In the genomic region with DNA sequence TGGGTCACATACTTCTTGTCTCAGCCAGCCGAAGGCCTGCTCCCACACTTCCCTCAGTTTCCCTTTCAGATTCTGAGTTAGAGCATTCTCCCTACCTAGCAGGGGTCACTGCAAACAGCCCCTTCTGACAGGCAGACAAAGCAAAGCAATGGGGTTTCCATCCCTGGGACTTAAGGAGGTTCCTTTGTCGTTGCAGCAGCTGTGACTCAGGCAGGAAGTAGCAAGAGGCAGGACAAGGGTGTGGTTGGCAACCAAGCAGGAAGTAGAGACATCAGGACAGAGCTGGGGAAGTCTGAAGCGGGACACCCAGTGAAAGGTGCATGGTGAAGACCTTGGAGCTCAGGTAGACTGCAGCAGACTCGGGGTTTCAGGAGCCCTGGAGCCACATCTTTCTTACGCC, we compare ENCODE assay signal across 8 mouse cellular contexts. TPM values are rescaled to one million over a fixed set of nuclear protein-coding genes. Genes with fewer than 3 reads are reported as not detected.
A peak's percentile ranks its signal among the peaks of the same experiment; 100 is the strongest.
DNase-seq lines count a peak whose midpoint lies in the region; ATAC-seq and TF ChIP-seq lines count a peak whose summit lies in the region.

No protein-coding gene starts in this region.

- peak overlapping the region; percentile 32 for H3K9ac ChIP-seq in heart, postnatal 0 days (replicated peaks; ENCODE audit: low read depth, low read length)
- no peak overlapping the region for H3K9ac ChIP-seq in limb, embryonic 15.5 days

- H3K4me3 ChIP-seq in C2C12 (ENCODE audit: insufficient read depth, poor library complexity, severe bottlenecking) = no peak overlapping the region
- no peak overlapping the region for H3K4me3 ChIP-seq in heart, postnatal 0 days (ENCODE audit: low read depth, low read length)
- H3K4me3 ChIP-seq in limb, embryonic 15.5 days = no peak overlapping the region

- H3K27me3 ChIP-seq in C2C12 (ENCODE audit: control insufficient read depth, insufficient read depth, insufficient read length) = no peaks in the 10 kb centered on the region
- H3K27me3 ChIP-seq in heart, postnatal 0 days (ENCODE audit: control insufficient read depth, insufficient read depth, low read length) = no peaks in the 10 kb centered on the region
- no peaks in the 10 kb centered on the region for H3K27me3 ChIP-seq in limb, embryonic 15.5 days

- no peak for TF ChIP-seq CTCF in C2C12 (IDR thresholded peaks at IDR 0.05; ENCODE audit: control insufficient read depth, insufficient read depth, insufficient read length)
- no peak for TF ChIP-seq CTCF in heart, postnatal 0 days (IDR thresholded peaks at IDR 0.05; ENCODE audit: low read depth)

- peaks cover 71% of the 10 kb centered on the region for H3K4me1 ChIP-seq in heart, postnatal 0 days (ENCODE audit: control insufficient read depth, insufficient read depth)
- peaks cover 49% of the 10 kb centered on the region for H3K4me1 ChIP-seq in limb, embryonic 15.5 days

- 0 out of 2 replicates have a peak, but pooled peaks have one; percentile 14 for ATAC-seq in heart, postnatal 0 days (ENCODE audit: insufficient read depth, low read depth)
- ATAC-seq in limb, embryonic 15.5 days (ENCODE audit: insufficient number of reproducible peaks, low FRiP score, low TSS enrichment, low read depth) = no peak
- peak; percentile 50 for ATAC-seq in neutrophil, adult 5-6 weeks (ENCODE audit: extremely low read depth, insufficient number of reproducible peaks, low FRiP score, poor library complexity, severe bottlenecking)

- H3K27ac ChIP-seq in heart, postnatal 0 days (ENCODE audit: low read depth) = peak overlapping the region; percentile 94
- peak overlapping the region; percentile 89 for H3K27ac ChIP-seq in limb, embryonic 15.5 days

- WGBS in heart, postnatal 0 days = 57% methylated on average over 5 of the region's 5 CpGs
- WGBS in limb, embryonic 15.5 days = 67% methylated on average over 5 of the region's 5 CpGs

- H3ac ChIP-seq in C2C12 (ENCODE audit: control insufficient read depth, insufficient read length, low read depth) = peak overlapping the region; percentile 27

- H3K79me3 ChIP-seq in C2C12 (ENCODE audit: low read depth) = peaks cover 60% of the 10 kb centered on the region

- TF ChIP-seq EP300 in heart, postnatal 0 days (IDR thresholded peaks at IDR 0.05; ENCODE audit: low read depth) = 0 out of 2 replicates have a peak, but pooled peaks have one; percentile 23

- peak overlapping the region; percentile 14; the same call in 1 of the 2 replicates for H3K4me2 ChIP-seq in heart, postnatal 0 days (ENCODE audit: low read depth, low read length)
- H3K4me2 ChIP-seq in limb, embryonic 15.5 days = no peak overlapping the region

- no peaks in the 10 kb centered on the region for H3K9me3 ChIP-seq in heart, postnatal 0 days (replicated peaks; ENCODE audit: control insufficient read depth, low read length)
- H3K9me3 ChIP-seq in limb, embryonic 15.5 days = no peaks in the 10 kb centered on the region

- peaks cover 18% of the 10 kb centered on the region for H3K36me3 ChIP-seq in C2C12 (ENCODE audit: control insufficient read depth, insufficient read depth)
- H3K36me3 ChIP-seq in heart, postnatal 0 days (replicated peaks; ENCODE audit: control insufficient read depth, insufficient read depth, low read length) = peaks cover 29% of the 10 kb centered on the region
- peaks cover 45% of the 10 kb centered on the region for H3K36me3 ChIP-seq in limb, embryonic 15.5 days

- peaks cover 85% of the 10 kb centered on the region for H3K79me2 ChIP-seq in C2C12 (ENCODE audit: control insufficient read depth, insufficient read depth)

- peak; percentile 61 for DNase-seq in ES-CJ7 (ENCODE audit: low read depth, low spot score)
- peak; percentile 72 for DNase-seq in heart, postnatal 0 days (ENCODE audit: low spot score)
- DNase-seq in cerebellum, postnatal 36 days = no peak
- DNase-seq in adrenal gland, postnatal 25 days = no peak
- DNase-seq in spleen, adult 18-20 months = no peak

TF ChIP-seq in C2C12, 6 proteins besides CTCF, POLR2A, EP300 and RAD21:
- TF ChIP-seq FOSL1 (IDR thresholded peaks at IDR 0.05; ENCODE audit: insufficient read depth, low read length, poor library complexity, severe bottlenecking) = no peak
- TF ChIP-seq MAX (IDR thresholded peaks at IDR 0.05) = no peak
- TF ChIP-seq CEBPB (IDR thresholded peaks at IDR 0.05; ENCODE audit: low read depth) = no peak
- TF ChIP-seq MYOD1 (IDR thresholded peaks at IDR 0.05; ENCODE audit: control insufficient read depth, insufficient read length, low read depth) = no peak
- no peak for TF ChIP-seq MYOG (IDR thresholded peaks at IDR 0.05; ENCODE audit: control insufficient read depth, extremely low read depth, insufficient read length)
- TF ChIP-seq USF1 (IDR thresholded peaks at IDR 0.05; ENCODE audit: low read depth) = no peak

RNA-seq across cellular contexts. Expression of a gene that starts 10.6 kb away (rescaled TPM):
- 449 TPM for polyA plus RNA-seq in C2C12 (2012; fragmentation: generic; extraction: Trizol)
- 472 and 473 TPM in 2 replicates for total RNA-seq in heart, postnatal 0 days (2014; rRNA removed; ENCODE audit: low replicate concordance)
- polyA plus RNA-seq in heart, postnatal 0 days (2015; fragmentation: Nextera tagmentation; extraction: Ambion mirVana) = 291 and 295 TPM in 2 replicates
- 385 and 394 TPM in 2 replicates for polyA plus RNA-seq in limb, embryonic 15.5 days (2015; fragmentation: Nextera tagmentation; extraction: Ambion mirVana)
- 1,051 and 1,081 TPM in 2 replicates for total RNA-seq in neutrophil, adult 5-6 weeks (2017)
- total RNA-seq in adrenal gland, postnatal 25 days (2021) = 202 and 238 TPM in 2 replicates

RNA-seq across cellular contexts. Expression of a gene that starts 15.5 kb away (rescaled TPM):
- 13.7 TPM for polyA plus RNA-seq in C2C12 (2012; fragmentation: generic; extraction: Trizol)
- total RNA-seq in heart, postnatal 0 days (2014; rRNA removed; ENCODE audit: low replicate concordance) = 21.0 and 34.9 TPM in 2 replicates
- 8.9 and 9.1 TPM in 2 replicates for polyA plus RNA-seq in heart, postnatal 0 days (2015; fragmentation: Nextera tagmentation; extraction: Ambion mirVana)
- polyA plus RNA-seq in limb, embryonic 15.5 days (2015; fragmentation: Nextera tagmentation; extraction: Ambion mirVana) = 13.6 and 23.6 TPM in 2 replicates
- total RNA-seq in neutrophil, adult 5-6 weeks (2017) = 0.12 TPM in 2 replicates
- 5.1 and 8.4 TPM in 2 replicates for total RNA-seq in adrenal gland, postnatal 25 days (2021)

RNA-seq across cellular contexts. Expression of a gene that starts 37.1 kb away (rescaled TPM):
- polyA plus RNA-seq in C2C12 (2012; fragmentation: generic; extraction: Trizol) = 71.7 TPM
- 22.3 and 31.2 TPM in 2 replicates for total RNA-seq in heart, postnatal 0 days (2014; rRNA removed; ENCODE audit: low replicate concordance)
- 28.6 and 33.6 TPM in 2 replicates for polyA plus RNA-seq in heart, postnatal 0 days (2015; fragmentation: Nextera tagmentation; extraction: Ambion mirVana)
- 45.9 and 58.8 TPM in 2 replicates for polyA plus RNA-seq in limb, embryonic 15.5 days (2015; fragmentation: Nextera tagmentation; extraction: Ambion mirVana)
- 11.2 and 20.1 TPM in 2 replicates for total RNA-seq in neutrophil, adult 5-6 weeks (2017)
- 47.0 and 54.5 TPM in 2 replicates for total RNA-seq in adrenal gland, postnatal 25 days (2021)

RNA-seq across cellular contexts. Expression of a gene that starts 43.9 kb away (rescaled TPM):
- polyA plus RNA-seq in C2C12 (2012; fragmentation: generic; extraction: Trizol) = 0.28 TPM
- total RNA-seq in heart, postnatal 0 days (2014; rRNA removed; ENCODE audit: low replicate concordance) = 0.65 and 0.66 TPM in 2 replicates
- 0.29 and 0.44 TPM in 2 replicates for polyA plus RNA-seq in heart, postnatal 0 days (2015; fragmentation: Nextera tagmentation; extraction: Ambion mirVana)
- 1.6 and 1.8 TPM in 2 replicates for polyA plus RNA-seq in limb, embryonic 15.5 days (2015; fragmentation: Nextera tagmentation; extraction: Ambion mirVana)
- 2.2 TPM in 1 of 2 replicates, not detected in the other for total RNA-seq in neutrophil, adult 5-6 weeks (2017)
- 2.0 and 2.8 TPM in 2 replicates for total RNA-seq in adrenal gland, postnatal 25 days (2021)

RNA-seq across cellular contexts. Expression of a gene that starts 44.8 kb away (rescaled TPM):
- polyA plus RNA-seq in C2C12 (2012; fragmentation: generic; extraction: Trizol) = 0.01 TPM
- total RNA-seq in heart, postnatal 0 days (2014; rRNA removed; ENCODE audit: low replicate concordance) = 8.9 and 16.9 TPM in 2 replicates
- polyA plus RNA-seq in heart, postnatal 0 days (2015; fragmentation: Nextera tagmentation; extraction: Ambion mirVana) = 2.7 and 4.0 TPM in 2 replicates
- polyA plus RNA-seq in limb, embryonic 15.5 days (2015; fragmentation: Nextera tagmentation; extraction: Ambion mirVana) = 5.0 and 5.1 TPM in 2 replicates
- total RNA-seq in neutrophil, adult 5-6 weeks (2017) = not detected in 2 replicates
- 0.39 and 8.5 TPM in 2 replicates for total RNA-seq in adrenal gland, postnatal 25 days (2021)

Comparison
In these comparisons a context has a peak if more than half of its experiments do, and no peak if none do; other contexts are left out.
1. DNase-seq: peak in ES-CJ7 (single experiment) and heart, postnatal 0 days (single experiment); none in cerebellum, postnatal 36 days (0 of 2), adrenal gland, postnatal 25 days (single experiment) and spleen, adult 18-20 months (0 of 2).